Mouse (Mus musculus): ENCODE data around the gene Fam32a. TPM values are rescaled to one million over a fixed set of nuclear protein-coding genes. Genes with fewer than 3 reads are reported as not detected.

The Fam32a gene
- total RNA-seq, 2 experiments from 2014 or later, result 59.0 to 60.9 TPM

DNA sequence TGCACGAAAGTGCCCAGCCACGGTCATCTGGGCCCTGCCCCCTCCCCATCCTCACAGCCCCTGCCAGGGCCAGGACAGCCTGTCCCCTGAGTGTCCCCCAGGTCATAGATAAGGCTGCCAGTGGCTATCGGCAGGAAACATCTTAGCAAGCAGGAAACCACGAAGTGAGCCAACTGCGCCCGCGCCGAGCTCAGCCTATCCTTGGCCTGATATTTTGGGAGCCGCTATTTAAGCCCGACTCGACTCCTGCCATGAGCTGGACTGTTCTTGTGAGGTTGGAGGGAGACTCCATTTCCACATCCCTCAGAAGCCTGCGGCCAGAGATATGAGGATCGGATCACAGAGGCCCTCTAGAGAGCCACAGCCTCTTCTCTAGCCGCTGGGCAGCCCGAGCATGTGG, 48.8 kb downstream of the Fam32a start:
- H3K4me3 ChIP-seq, result no peak overlapping the region
- intact Hi-C loops (cut with DNase I), result no loop called here
- DNase-seq (ENCODE audit: extremely low spot score in 1 of 2, low spot score in 2 of 2), result no peak
- peak overlapping the region; percentile 82 for H3K27ac ChIP-seq
- no peak for TF ChIP-seq CTCF (IDR thresholded peaks at IDR 0.05)

GRCm38 (mm10) chr8:72270606-72271005, 51.1 kb downstream of the Fam32a start:
- TF ChIP-seq CTCF (IDR thresholded peaks at IDR 0.05), result no peak
- intact Hi-C loops (cut with DNase I), result no loop called here
- DNase-seq (ENCODE audit: extremely low spot score in 1 of 2, low spot score in 2 of 2), result no peak
- Histone ChIP-seq H3K27ac (no peak overlapping the region), H3K4me3 (no peak overlapping the region)

DNA sequence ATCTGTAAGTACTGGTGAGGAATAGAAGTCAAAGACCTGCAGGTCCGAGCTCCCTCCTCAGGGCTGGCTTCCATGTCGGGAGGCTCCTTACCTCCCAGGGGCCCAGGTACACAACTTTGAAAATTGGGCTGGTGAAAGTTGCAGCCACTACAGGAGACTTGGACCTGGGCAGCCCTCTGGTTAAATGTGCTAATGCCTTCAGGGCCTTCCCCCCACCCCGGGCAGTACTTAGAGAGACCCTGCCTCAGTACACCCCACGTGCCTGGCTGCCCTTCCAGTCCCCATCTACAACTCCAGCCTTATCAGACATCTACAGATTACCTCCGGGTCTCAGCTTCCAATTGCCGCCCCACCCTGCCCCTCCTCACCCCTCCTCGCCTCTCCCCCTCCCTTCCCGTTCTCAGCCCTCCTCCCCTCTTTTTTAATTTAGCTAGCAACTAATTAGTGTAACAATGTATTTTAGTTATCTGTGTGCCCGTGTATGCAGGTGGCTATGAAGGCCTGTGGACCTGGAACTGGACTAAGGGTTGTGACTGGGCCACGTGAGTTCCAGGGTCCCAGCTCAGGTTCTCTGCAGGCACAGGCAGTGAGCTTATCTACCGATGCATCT, 51.6 kb downstream of the Fam32a start:
- no peak for DNase-seq (ENCODE audit: extremely low spot score in 1 of 2, low spot score in 2 of 2)
- no peak for TF ChIP-seq CTCF (IDR thresholded peaks at IDR 0.05)
- Histone ChIP-seq H3K27ac (no peak overlapping the region), H3K4me3 (no peak overlapping the region)
- intact Hi-C loops (cut with DNase I), result no loop called here

- Histone ChIP-seq H3K4me3 (no peak overlapping the region), H3K27ac (no peak overlapping the region)
- TF ChIP-seq CTCF (IDR thresholded peaks at IDR 0.05), result no peak
- intact Hi-C loops (cut with DNase I), result no loop called here
- DNase-seq (ENCODE audit: extremely low spot score in 1 of 2, low spot score in 2 of 2), result no peak
Observed at GRCm38 (mm10) chr8:72271691-72272090, 52.2 kb downstream of the Fam32a start.

DNA sequence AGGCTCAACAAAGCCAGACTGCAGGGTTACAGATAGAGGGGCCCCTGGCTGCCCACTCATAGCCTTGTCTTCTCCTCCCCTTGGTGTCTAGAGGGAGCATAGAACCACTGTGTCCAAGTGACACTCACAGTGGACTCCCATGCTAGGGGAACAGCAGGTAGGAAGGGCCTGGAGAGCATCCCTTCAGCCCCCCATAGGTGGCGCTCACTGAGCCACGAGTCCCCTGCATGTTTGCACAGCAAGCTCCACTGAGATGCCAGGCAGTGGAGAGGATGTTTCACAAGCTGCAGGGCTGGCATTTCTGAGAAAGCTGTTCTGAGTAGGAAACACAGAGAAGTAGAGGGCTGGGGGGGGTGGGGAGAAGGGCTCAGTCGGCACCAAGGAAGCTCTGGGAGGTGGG, 52.8 kb downstream of the Fam32a start:
- peak; percentile 51 to 54 for DNase-seq (ENCODE audit: extremely low spot score in 1 of 2, low spot score in 2 of 2)
- peak; percentile 70 for TF ChIP-seq CTCF (IDR thresholded peaks at IDR 0.05)
- H3K27ac ChIP-seq, result no peak overlapping the region
- no peak overlapping the region for H3K4me3 ChIP-seq
- intact Hi-C loops (cut with DNase I), result no loop called here

- no peak for DNase-seq (ENCODE audit: extremely low spot score in 1 of 2, low spot score in 2 of 2)
Observed at GRCm38 (mm10) chr8:72273111-72273770, 53.7 kb downstream of the Fam32a start.

DNA sequence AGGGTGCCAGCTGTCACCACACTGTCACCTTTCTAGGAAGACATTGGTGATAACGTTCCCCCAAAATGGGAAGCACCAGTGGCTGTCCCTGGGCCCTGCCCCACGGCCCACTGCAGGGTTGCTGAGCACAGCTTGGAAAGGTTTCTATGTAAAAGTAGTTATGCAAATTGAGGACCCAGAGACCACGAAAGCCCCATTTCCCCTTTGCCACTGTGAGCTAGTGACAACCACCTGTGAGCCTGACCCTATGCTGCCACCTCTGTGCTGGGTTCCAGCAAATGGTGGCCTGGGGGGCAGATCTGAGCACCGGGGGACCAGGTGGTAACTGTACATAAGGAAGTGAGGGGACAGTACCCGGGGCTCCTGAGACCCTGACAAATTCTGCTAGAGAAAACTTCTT, 54.3 kb downstream of the Fam32a start:
- intact Hi-C loops (cut with DNase I), result no loop called here
- H3K27ac ChIP-seq, result no peak overlapping the region
- no peak for TF ChIP-seq CTCF (IDR thresholded peaks at IDR 0.05)
- no peak for DNase-seq (ENCODE audit: extremely low spot score in 1 of 2, low spot score in 2 of 2)
- no peak overlapping the region for H3K4me3 ChIP-seq

More at GRCm38 (mm10) chr8:72273111-72273770, 53.7 kb downstream of the Fam32a start:
- Histone ChIP-seq H3K4me3 (no peak overlapping the region), H3K27ac (no peak overlapping the region)
- intact Hi-C loops (cut with DNase I), result no loop called here
- TF ChIP-seq CTCF (IDR thresholded peaks at IDR 0.05), result no peak

Other genes starting within 250 kb of the Fam32a start
- not detected for gene Cyp4f18, start 210.1 kb upstream of the Fam32a start, total RNA-seq (2021)
- not detected for gene Olfr372, start 178.5 kb upstream of the Fam32a start, total RNA-seq (2021)
- not detected for gene Olfr373, start 136.6 kb upstream of the Fam32a start, total RNA-seq (2021)
- gene Olfr374, start 112.7 kb upstream of the Fam32a start, total RNA-seq (2021), result not detected
- 10 to 100 TPM; 24.9 to 29.7 TPM for gene Tpm4, start 84.8 kb upstream of the Fam32a start, total RNA-seq (2021)
- 10 to 100 TPM; 32.4 to 37.9 TPM for gene Rab8a, start 58.5 kb upstream of the Fam32a start, total RNA-seq (2021)
- gene Hsh2d, start 30.1 kb upstream of the Fam32a start, total RNA-seq (2021), result not detected
- gene Cib3, start 6.9 kb upstream of the Fam32a start, total RNA-seq (2021), result under 1 TPM in 1 of 2 experiments, not detected in 1; 0.33 TPM
- not detected for gene Gm11034, start 6.1 kb upstream of the Fam32a start, total RNA-seq (2021)
- gene Ap1m1, start 20.3 kb downstream of the Fam32a start, total RNA-seq (2021), result 10 to 100 TPM; 83.1 to 84.7 TPM
- 1 to 10 TPM; 3.9 to 6.2 TPM for gene Gm10282, start 85.5 kb downstream of the Fam32a start, total RNA-seq (2021)
- 10 to 100 TPM; 17.1 to 32.3 TPM for gene Klf2, start 99.3 kb downstream of the Fam32a start, total RNA-seq (2021)
- gene Eps15l1, start 201.7 kb downstream of the Fam32a start, total RNA-seq (2021), result 10 to 100 TPM; 66.4 to 73.0 TPM
- gene Calr3, start 224.1 kb downstream of the Fam32a start, total RNA-seq (2021), result 1 to 10 TPM in 1 of 2 experiments, under 1 TPM in 1; 0.97 to 1.5 TPM
- 10 to 100 TPM; 14.8 to 15.6 TPM for gene 1700030K09Rik, start 224.2 kb downstream of the Fam32a start, total RNA-seq (2021)

Data from left cerebral cortex, adult 2 months (tissue).